Mouse (Mus musculus): ENCODE data around the gene Apopt1.
"Not testable (repeated sequence)": the region's sequence is repeated elsewhere in the genome, so short reads cannot be mapped to it uniquely, and the experiment has no call there.

Apopt1 gene

DNA sequence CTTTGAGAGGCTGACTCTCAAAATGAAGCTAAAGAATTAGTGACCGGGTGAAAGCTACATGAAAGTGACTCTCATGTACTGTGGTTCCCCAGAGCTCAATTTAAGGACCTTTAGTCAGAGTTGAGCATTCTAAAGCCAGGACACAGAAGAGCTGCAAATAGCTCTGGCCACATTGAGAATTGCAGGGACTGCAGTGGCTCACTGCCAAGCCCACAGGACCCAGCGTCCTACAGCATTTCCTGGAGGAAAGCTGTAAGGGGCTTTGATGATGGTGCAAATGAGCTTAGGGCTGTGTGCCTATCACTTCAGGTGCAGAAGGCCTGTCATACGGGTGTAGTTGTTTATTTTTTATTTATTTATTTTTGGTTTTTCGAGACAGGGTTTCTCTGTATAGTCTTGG, 4.9 kb upstream of the Apopt1 start:
- in situ Hi-C loops (cut with MboI, MseI), result no loop called here

DNA sequence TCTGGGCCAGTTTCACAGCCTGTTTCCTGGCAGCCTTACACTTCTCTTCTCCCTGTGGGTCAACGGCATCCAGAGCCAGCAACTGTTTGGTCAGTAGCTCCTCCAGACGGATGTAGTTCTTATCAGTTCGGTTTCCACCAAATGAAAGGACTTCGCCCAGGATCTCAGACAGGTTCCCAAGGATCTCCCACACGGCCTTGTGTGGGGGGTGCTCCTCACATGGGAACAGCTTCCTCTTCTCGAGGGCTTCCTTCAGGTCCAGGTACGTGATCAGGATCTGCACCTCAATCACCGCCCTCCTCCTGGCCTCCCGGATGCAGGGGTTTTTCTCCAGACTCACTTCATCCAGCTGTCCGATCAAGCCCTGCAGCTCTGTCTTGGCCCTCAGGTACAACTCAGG, 3.0 kb upstream of the Apopt1 start:
- in situ Hi-C loops (cut with MboI, MseI), result no loop called here

DNA sequence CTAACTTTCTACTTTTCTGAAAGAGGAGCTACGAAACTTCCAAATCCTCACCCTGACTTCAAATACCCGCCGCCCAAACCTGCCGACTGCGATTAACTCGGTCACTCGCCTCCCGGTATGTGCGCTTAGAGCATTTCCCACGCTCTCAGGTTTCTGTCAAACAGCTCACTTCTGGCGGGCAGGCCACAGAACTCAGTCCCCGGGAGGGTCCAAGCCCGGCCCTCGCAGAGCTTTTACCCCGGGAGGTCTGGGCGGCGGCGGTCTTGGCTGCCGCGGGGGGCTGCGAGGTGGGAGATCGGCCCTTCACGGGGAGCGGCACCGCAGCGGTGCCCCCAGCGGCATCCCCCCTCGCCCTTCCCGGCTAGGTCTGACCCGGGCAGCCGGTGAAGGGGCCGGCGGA, 585 bp upstream of the Apopt1 start:
- in situ Hi-C loops (cut with MboI, MseI), result no loop called here

DNA sequence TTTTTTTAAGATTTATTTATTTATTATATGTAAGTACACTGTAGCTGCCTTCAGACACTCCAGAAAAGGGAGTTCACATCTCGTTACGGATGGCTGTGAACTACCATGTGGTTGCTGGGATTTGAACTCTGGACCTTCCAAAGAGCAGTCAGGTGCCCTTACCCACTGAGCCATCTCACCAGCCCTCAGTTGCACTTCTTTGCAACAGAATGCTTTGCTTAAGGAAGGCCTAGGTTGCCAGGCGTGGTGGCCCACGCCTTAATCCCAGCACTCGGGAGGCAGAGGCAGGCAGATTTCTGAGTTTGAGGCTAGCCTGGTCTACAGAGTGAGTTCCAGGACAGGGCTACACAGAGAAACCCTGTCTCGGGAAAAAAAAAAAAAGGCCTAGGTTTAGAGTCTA, 819 bp downstream of the Apopt1 start:
- in situ Hi-C loops (cut with MboI, MseI), result not testable (repeated sequence)

DNA sequence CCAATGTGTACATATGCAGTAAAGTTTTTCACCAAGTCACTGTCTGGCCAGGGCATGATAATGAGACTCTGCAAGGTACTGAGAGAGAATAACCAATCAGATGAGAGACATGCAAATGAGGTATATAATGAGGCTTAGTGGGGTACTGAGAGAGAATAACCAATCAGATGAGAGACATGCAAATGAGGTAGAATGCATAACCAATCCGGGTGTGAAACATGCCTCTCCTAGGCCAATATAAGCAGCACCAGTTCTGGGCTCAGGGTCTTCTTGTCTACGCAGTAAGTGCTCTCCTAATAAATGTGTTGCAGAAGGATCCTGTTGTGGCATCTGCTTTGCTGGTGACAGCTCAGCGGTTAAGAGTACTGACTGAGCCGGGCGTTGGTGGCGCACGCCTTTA, 3.4 kb downstream of the Apopt1 start:
- in situ Hi-C loops (cut with MboI, MseI), result no loop called here

DNA sequence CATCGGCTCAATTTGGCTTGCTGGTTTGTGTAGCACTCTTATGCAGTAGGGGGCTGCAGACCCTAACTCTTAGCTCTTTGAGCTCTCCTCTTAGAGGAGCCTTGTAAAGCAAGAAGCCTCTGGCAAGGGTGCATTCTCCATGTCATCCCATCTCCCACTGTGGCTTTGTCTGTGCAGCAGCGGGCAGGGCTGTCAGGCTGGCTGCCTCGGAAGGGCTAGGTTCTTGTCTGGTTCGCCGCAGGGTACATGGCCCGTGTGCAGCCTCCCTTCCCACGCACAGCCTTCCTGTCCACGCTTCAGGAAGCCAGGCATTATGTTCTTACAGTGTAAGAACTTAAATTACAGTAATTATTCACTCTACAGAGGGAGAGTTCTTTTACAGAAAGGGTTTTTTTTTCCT, 5.6 kb downstream of the Apopt1 start:
- in situ Hi-C loops (cut with MboI, MseI), result no loop called here

DNA sequence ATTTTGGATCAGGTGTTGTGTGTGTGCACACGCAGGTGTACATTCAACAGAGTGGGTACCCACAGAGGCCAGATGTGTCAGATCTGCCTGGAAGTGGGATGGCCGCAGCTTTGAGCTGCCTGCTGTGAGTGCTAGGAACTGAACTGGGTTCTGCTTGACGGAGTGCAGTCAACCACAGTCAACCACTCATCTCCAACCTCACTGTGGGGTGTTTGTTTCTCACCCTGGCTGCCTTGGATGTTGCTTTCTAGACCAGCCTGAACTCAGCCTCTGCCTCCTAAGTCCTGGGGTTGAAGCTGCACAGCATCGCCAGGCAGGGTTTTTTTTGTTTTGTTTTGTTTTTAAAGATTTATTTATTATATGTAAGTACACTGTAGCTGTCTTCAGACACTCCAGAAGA, 7.2 kb downstream of the Apopt1 start:
- in situ Hi-C loops (cut with MboI, MseI), result no loop called here

DNA sequence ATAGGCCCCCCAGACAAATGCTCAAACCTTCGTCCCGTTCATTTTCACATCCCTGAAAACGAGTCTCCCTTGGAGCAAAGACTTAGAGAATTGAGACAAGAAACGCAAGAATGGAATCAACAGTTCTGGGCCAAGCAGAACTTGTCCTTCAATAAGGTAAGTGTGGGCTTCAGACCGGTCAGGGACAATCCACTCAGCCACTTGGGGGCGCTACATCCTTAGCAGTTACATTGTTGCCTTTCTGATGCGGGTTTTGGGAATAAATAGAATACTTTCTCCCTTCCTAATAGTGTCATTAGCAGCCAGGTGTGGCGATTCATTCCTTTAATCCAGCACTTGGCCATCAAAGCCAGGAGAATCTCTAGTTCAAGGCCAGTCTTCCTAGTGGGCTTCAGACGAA, 9.6 kb downstream of the Apopt1 start:
- in situ Hi-C loops (cut with MboI, MseI), result no loop called here

DNA sequence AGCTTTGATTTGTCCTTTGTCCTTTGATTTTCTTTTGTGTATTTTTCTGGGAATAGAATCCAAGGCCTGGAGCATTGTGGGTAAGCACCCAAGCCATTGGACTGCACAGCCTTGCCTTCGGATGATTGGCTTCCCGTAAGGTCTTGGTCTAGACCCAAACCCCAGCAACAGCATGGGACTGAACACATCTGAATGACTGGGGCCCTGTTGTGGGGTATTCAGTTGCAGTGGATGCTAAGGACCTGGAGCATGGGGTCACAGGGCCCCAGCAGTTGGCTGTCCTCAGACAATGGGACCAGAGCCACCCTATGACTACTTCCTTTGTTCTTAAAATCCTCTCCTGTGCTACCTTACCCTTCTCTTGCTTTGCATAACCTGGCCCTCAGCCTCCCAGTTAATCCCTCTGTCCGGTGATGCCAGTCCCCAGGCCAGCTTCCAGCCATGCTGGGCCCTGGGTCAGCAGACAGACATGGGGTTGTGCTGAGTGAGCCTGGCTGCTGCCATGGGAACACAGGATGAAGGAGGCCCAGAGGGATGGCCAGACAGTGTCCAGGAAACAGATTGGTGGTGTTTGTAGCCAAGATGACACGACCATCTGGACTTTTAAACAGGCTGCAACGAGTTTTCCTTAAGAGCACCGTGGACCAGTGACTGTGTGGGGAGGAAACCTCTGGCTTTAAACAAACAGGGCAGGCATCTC, 11.7 kb downstream of the Apopt1 start:
- in situ Hi-C loops (cut with MboI, MseI), result no loop called here

DNA sequence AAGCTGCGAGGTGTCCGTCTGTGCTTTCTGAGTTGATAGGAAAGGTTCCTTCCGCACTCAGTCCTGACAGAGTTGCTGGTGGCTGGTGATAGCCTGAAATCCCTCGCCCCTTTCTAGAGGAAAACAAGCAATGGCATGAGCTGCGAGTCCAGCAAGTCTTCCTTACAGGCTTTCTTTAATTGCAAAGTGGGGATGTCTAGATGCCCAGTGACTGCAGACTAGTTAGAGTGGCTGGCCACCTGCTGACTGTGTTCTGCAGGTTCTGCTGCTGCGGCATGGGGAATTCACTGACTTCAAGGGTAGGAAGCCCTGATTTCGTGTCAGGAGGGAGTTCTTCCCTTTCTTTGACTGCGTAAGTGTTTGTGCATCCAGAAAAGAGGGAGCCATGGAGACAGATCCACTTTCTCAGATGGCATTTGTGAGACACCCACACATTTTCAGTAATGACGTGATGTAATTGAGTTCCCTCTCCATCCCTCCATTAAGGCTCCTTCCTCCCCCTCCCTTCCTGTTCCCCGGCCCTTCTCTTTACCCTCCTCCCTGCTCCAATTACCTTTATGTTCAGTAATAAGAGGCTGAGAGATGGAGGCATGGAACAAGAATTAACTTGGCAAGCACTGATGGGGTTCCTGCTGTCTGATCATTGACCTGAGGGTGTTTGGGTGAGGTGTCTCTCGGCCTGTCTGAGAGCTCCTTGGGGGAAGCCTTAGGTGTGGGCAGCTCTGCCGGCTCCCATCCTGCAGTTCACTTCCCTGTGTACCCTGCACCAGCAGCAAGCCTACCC, 12.5 kb downstream of the Apopt1 start:
- in situ Hi-C loops (cut with MboI, MseI), result no loop called here

DNA sequence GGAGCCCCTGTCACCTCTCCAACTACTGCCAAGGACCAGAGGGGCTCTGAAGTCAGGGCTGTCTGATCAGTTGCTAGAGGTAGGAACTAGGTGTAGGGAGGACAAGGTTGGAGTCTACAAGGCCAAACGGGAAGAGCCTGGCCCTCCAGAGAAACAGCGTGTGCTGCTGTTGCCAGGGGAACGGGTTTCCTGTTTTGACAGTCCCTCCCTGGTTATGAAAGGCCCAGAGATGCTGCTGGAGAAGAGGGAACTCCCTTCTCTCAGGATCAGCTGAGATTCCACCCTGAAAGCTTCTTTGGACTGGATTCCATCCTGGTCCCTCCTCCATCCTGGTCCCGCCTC, 13.0 kb downstream of the Apopt1 start:
- in situ Hi-C loops (cut with MboI, MseI), result no loop called here

DNA sequence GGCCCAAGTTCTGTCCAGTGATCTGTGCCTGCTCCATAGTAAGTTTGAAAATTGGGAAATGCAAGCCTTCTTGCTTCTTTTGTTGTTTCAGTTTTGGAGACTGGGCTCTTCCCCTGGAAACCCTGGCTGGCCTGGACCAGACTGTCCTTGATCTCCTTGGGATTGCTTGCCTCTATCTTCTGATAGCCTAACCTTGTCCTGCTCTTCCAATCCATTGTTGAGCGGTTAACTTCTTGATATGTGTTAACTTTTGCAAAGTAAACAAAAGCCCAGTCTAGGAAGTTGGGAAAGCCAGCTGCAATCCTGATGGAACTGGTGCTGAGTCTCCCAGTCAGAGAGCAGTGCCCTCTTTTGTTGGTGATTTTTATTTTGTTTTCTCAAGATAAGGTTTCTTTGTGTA, 14.9 kb downstream of the Apopt1 start:
- in situ Hi-C loops (cut with MboI, MseI), result no loop called here

DNA sequence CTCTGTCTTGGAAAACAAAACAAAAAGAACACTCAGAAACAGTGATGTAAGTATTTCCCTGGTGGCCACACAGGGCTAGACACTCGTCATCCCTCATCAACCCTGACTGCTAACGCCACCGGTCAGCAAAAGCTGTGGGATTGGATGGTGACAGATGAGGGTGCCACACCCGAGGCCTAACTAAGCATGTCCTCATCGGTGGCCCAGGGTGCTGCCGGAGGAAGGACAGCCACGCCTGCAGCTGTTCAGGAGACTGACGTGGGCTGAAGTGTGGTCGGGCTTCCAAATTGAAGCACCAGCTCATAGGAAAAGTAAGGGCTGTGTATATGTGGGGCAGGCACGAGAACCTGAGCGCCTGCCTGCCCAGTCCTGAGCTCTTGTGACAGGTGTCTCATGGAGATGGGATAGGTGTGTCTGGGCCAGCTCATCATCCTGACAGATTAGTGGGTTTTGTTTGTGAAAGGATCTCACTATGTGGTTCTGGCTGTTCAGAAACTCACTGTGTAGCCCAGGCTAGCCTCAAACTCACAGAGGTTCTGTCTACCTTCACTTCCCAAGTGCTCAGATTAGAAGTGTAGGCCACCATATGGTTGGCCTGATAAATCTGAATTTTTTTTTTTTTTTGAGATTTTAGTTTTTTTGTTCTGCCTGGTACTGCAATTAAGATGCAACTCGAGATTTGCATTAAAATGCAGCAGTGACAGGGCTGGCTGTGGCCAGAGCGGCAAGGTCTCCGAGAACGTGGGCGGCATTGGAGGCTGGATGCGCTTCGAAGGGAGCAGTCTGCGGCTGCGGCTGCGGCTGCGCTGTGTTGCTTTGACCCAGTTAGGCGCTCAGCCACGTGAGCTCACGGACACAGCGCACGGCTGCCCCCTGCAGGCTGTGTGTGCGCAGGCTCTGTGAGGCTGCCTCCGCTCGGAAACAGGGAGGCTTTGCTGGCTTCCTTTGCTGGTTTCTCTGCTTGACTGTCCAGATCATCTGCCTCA, 19.1 kb downstream of the Apopt1 start:
- in situ Hi-C loops (cut with MboI, MseI), result no loop called here

DNA sequence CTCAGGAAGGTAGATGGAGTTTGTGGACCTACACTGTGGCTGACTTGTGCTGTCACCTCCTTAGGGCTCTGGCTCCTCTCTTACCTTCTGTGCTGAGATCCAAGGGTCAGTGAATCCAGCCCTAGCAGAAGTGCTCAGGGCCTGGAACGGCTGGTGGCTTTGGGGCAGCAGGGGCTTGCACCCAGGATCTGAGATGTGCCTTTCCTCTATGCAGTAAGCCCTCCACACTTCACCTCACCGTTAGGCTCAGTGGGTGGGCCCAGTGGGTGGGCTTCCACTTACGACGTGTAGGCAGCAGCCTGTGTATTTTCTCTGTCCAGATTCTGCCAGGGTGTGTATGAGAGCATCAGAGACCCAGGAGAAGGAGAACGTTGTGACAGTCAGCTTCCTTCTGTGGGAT, 19.9 kb downstream of the Apopt1 start:
- in situ Hi-C loops (cut with MboI, MseI), result no loop called here

DNA sequence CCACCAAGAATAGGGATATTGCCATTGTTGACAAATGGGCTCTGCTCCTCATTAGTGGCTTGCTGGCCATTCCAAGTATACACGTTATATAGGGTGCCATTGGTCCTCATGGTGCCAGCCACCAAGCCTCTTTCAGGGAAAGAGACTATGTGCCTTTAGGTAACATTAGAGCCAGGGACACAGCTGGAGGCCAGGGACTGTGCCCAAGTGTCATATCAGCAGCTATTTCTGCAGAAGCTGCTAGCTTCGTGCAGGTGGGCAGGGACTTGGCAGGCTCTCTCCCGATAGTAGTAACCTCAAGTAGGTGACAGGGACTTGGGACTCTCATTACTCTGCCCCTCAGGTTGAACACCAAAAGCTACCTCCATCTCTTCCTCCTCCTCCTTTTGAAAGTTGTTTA, 21.9 kb downstream of the Apopt1 start:
- in situ Hi-C loops (cut with MboI, MseI), result no loop called here

DNA sequence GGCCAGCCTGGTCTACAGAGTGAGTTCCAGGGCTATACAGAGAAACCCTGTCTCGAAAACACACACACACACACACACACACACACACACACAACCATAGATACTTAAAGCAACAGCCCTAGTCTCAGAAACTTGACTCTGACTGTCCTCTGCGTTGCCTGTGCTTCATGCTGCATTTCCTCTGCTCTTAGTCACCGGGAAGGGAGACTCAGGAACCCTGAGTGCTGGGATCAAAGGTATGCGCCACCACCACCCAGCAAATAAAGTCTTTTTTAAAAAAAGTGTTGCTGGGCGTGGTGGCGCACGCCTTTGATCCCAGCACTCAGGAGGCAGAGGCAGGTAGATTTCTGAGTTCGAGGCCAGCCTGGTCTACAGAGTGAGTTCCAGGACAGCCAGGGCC, 23.6 kb downstream of the Apopt1 start:
- in situ Hi-C loops (cut with MboI, MseI), result not testable (repeated sequence)

DNA sequence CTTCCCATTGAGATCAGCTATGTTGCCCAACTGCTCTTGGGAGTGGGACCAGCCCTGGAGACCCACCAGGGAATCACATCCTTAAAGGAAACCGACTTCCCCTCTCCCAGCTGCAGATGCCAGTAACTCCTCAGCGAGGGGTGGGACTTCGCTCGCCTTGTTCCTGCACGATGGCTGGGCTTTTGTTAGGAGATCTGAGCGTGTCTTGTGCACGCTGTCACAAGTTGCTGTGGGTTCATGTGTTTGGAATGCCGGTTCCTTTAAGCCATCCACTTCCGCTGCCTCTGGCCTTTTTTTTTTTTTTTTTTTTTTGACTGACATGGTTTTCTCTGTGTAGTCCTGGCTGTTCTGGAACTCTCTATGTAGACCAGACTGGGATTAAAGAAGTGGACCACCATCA, 24.3 kb downstream of the Apopt1 start:
- in situ Hi-C loops (cut with MboI, MseI), result no loop called here

DNA sequence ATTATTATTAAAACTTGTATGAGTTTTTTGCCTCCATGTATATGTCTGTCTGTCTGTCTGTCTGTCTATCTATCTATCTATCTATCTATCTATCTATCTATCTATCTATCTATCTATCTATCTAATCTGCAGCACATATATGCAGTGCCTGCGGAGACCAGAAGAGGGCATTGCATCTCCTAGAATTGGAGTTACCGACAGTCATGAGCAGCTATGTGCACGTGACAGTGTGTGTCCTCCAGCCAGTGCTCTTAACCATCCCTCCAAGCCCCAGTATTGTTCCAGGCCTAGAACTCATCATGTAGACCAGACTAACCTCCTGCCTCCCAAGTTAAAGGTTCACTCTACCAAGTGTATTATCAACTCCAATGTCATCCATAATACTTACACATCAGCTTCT, 25.7 kb downstream of the Apopt1 start:
- in situ Hi-C loops (cut with MboI, MseI), result no loop called here

DNA sequence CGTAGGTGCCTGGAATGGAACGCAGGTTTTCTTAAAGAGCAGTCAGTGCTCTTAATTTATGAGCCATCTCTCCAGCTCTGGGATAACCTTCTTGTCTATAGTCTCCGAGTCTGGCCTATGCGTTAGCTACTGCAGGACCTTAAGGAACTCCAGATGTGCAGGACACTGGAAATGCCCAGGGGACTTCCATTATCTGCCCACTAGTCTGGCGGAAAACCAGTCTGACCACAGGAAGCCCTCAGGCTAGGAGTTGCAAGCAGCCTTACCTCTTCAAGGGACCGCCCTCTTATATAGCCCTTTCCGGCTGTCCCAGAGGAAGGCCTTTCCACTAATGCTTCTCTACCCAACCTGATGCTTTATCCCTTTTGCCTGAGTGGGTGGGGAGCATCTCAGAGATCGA, 28.3 kb downstream of the Apopt1 start:
- in situ Hi-C loops (cut with MboI, MseI), result no loop called here

DNA sequence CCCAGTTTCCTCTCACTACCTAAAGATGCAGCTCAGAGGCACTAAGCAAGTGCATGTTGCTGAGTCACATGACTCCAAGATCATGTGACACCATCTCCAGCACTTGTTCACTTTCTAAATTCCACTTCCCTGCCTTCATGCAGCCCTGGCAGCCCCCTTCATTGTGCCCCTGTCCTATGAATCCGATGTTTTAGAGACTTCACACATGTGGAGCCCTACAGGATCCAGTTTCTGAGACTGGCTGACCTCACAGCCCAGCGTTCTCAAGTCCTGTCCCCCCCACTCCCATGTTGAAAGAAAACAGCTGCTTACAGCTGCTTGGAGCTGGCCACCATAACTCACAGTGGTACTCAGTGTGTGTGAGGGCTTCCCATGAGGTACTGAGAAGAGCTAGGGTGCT, 30.4 kb downstream of the Apopt1 start:
- in situ Hi-C loops (cut with MboI, MseI), result no loop called here

DNA sequence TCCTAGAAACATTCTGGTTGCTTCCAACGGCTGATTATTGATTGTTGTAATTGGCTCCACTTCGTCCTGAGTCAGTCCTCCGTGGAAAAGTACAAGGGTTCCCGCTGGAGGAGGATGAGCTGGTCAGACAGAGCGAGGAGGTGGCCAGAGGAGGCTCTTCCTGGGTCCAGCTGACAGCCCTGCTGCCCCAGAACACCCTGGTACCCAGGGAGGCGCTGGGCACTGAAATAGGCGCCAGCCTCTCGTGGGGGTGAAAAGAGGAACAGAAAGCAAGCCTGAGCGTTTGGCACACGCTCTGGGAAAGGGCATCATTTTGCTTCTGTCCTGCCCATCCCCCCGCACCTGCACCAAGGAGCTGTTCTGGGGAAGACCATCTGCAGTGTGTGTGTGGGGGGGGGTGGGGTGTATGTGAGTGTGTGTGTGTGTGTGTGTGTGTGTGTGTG, 30.9 kb downstream of the Apopt1 start:
- in situ Hi-C loops (cut with MboI, MseI), result no loop called here

DNA sequence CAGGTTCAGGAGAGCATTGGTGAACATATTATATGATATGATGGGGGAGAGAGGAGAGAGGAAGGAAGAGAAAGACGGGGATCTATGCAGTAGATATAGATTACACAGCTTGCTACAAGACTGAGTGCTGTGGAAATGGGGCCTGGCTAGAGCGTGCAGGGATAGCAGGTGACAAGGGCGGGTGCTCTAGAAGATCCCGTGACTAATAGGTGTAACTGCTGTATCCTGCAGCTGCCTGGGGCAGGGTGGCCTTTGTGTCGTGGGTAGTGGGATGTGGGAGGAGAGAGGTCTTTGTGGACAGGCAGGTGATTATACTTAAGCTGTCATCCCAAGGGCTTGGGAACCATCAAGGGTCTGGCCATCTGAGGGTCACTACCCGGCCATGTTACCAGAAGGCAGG, 32.2 kb downstream of the Apopt1 start:
- in situ Hi-C loops (cut with MboI, MseI), result no loop called here

Measured in regulatory T cell (primary cell).